Mouse (Mus musculus) ES-Bruce4 (cell line): Measurements from ENCODE around the gene 4930451I11Rik.

ENCODE experiments used
- CTCF ChIP-seq: IDR thresholded peaks from one replicate; pipeline ENCODE4 v1.8.1; 2011; ENCODE audit warnings: low read depth, low read length
- POLR2A ChIP-seq: IDR thresholded peaks from one replicate; pipeline ENCODE4 v1.8.1; 2011; ENCODE audit warnings: low read length; ENCODE audit not compliant: insufficient read depth

- TF ChIP-seq POLR2A (no peak), CTCF (no peak)
These were observed 1.9 kb upstream of the 4930451I11Rik start for GRCm38 (mm10) chr7:126833294-126833693.
